Mouse (Mus musculus) small intestine, adult 2 months (tissue): Measurements from ENCODE around the gene St6galnac3. TPM values are rescaled to one million over a fixed set of nuclear protein-coding genes. Genes with fewer than 3 reads are reported as not detected.

Experiments used
- H3K27ac ChIP-seq: fragments of 200-500 bp; 2 replicates; pipeline ENCODE4 v1.5.1; 2012; ENCODE audit warnings: low read depth, low read length, control low read depth, inconsistent platforms; ENCODE audit not compliant: insufficient read depth
- H3K27me3 ChIP-seq: fragments of 200-500 bp; 2 replicates; pipeline ENCODE4 v1.6.1; 2012; ENCODE audit warnings: mild to moderate bottlenecking, moderate library complexity, low read length, inconsistent platforms; ENCODE audit not compliant: control insufficient read depth, insufficient read depth
- H3K36me3 ChIP-seq: fragments of 200-500 bp; 2 replicates; pipeline ENCODE4 v1.6.1; 2012; ENCODE audit warnings: mild to moderate bottlenecking, low read length, control low read depth, inconsistent platforms; ENCODE audit not compliant: control insufficient read depth, insufficient read depth
- H3K4me1 ChIP-seq: fragments of 200-500 bp; 2 replicates; pipeline ENCODE4 v1.6.1; 2012; ENCODE audit warnings: low read length, inconsistent platforms, mixed read lengths; ENCODE audit not compliant: control insufficient read depth, insufficient read depth, insufficient read length
- H3K4me3 ChIP-seq: fragments of 200-500 bp; 2 replicates; pipeline ENCODE4 v1.5.1; 2012; ENCODE audit warnings: low read depth, mild to moderate bottlenecking, control low read depth, inconsistent platforms, low read length, moderate library complexity
- CTCF ChIP-seq: fragments of 200-500 bp; IDR thresholded peaks from 2 replicates; pipeline ENCODE4 v1.5.1; 2012; ENCODE audit warnings: low read depth, mild to moderate bottlenecking, control low read depth, inconsistent platforms, low read length, moderate library complexity, mixed read lengths; ENCODE audit not compliant: insufficient replicate concordance, insufficient read length; ENCODE audit errors: extremely low read depth
- POLR2A ChIP-seq: fragments of 200-500 bp; IDR thresholded peaks from 2 replicates; pipeline ENCODE4 v1.6.1; 2012; ENCODE audit warnings: low read depth, mild to moderate bottlenecking, control low read depth, inconsistent platforms, low read length, moderate library complexity
- WGBS: fragments of 180-500 bp; shearing (Covaris S2); methylation state at CpG from one replicate; pipeline ENCODE4 v1.1.7; 2018; 5-methylcytosine and 5-hydroxymethylcytosine counted together
- polyA plus RNA-seq: library from polyadenylated mRNA; depleted of rRNA; stranded (reverse); fragments of >200 nt; gene quantifications from 2 replicates; pipeline ENCODE4 v1.2.3, GENCODE M21; 2012

The St6galnac3 gene
- polyA plus RNA-seq, 1 experiment = 1.1 TPM

DNA sequence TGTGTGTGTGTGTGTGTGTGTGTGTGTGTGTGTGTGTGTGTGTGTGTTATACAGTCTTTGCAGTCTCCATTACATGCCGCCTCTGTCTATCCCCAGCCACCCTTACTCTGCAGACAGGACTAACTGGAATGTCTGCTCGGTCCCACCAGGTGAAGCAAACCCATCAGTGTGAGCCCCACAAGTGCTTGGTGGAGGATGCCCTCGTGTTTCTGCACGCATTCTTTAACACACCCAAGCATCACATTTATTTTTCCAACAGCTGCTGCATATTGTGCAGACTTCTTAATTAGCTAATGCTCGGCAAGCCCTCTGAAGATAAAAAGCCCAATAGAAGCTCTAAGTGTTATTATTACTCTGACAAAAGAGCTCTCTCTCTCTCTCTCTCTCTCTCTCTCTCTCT, 268.7 kb downstream of the St6galnac3 start:
- Histone ChIP-seq H3K4me3 (no peak overlapping the region), H3K4me1 (no peaks in the 10 kb centered on the region), H3K36me3 (no peaks in the 10 kb centered on the region), H3K27ac (no peak overlapping the region), H3K27me3 (no peaks in the 10 kb centered on the region)
- TF ChIP-seq CTCF = no peak
- no peak for TF ChIP-seq POLR2A
- WGBS = 76% methylated on average over 5 of the region's 5 CpGs

DNA sequence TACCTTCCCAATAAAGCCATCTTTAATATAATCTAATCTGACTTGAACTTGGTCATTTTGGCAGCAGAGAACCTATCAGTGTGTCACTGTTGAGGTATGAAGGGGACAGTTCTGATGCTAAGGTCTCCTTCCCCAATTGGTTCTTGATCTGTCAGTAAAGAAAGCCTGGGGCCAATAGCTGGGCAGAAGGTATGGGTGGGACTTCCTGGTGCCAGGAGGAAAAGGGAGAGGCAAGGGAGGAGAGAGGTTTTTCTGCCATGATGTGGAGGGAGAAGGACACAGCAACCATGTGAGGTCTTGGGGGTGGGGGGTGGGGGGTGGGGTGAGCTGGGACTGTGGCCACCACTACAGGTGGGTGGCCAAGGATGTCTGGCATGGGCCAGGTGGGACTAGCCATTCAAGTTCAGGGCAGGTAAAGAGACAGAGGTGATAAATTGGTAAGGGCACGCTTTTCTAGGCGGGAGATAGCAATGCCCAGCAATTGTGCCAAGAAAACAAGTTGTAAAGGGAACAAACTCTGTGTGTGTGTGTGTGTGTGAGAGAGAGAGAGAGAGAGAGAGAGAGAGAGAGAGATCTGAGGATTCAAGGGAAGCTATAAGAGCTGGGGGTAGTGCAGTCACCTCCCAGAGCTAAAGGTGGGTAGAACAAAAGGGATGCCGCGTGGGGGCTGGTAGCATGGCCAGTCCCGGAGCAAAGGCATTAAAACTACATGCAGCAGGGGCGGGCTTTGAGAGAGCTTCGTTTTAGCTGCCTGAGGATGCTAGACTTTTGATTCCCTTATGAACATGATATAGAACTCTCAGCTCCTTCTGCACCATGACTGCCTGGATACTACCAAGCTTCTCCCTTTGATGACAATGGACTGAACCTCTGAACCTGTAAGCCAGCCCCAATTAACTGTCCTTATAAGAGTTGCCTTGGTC, 271.6 kb downstream of the St6galnac3 start:
- Histone ChIP-seq H3K4me3 (no peak overlapping the region), H3K27me3 (no peaks in the 10 kb centered on the region), H3K36me3 (no peaks in the 10 kb centered on the region), H3K27ac (no peak overlapping the region), H3K4me1 (no peaks in the 10 kb centered on the region)
- TF ChIP-seq POLR2A (no peak), CTCF (no peak)
- WGBS = 88% methylated on average over 7 of the region's 7 CpGs

DNA sequence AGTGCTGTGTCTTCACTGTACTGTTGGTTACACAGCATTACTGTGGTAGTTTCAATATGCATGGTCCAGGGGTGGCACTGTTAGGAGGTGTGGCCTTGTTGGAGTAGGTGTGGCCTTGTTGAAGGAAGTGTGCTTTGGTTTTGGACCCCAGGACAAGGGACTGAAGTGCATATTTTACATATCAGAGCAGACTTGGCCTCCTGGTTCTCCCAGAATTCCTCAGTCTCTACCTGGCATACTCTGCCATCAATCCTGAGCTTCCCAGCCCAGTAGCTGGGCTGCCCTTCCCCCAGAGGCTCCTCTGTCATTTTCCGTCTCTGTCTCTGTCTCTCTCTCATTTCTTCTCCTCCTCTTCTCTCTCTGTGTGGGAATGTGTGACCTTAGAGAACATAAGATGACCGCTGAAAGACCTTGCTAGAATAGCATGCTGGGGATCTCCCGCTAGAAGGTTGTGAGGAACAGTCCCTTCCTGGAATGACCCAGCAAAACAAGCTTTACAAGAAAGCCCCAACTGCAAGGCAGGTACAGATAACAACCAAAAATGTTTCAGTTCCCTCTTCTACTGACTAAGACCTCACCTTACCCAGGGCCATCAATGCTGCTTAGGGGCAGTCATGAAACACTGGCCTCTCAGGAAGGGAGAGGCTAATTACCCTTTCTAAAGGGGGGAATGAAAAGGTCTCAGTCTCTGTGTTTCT, 272.5 kb downstream of the St6galnac3 start:
- 91% methylated on average over 3 of the region's 3 CpGs for whole genome bisulfite sequencing
- Histone ChIP-seq H3K27me3 (no peaks in the 10 kb centered on the region), H3K4me3 (no peak overlapping the region), H3K4me1 (no peaks in the 10 kb centered on the region), H3K27ac (no peak overlapping the region), H3K36me3 (no peaks in the 10 kb centered on the region)
- TF ChIP-seq CTCF (no peak), POLR2A (no peak)

GRCm38 (mm10) chr3:153441329-153441728, 283.6 kb downstream of the St6galnac3 start:
- no peak overlapping the region for H3K4me3 ChIP-seq
- no peak overlapping the region for H3K27ac ChIP-seq
- H3K4me1 ChIP-seq = no peaks in the 10 kb centered on the region
- H3K36me3 ChIP-seq = no peaks in the 10 kb centered on the region
- TF ChIP-seq POLR2A (no peak), CTCF (no peak)
- WGBS = 81% methylated on average over 9 of the region's 9 CpGs
- H3K27me3 ChIP-seq = no peaks in the 10 kb centered on the region

- TF ChIP-seq POLR2A (no peak), CTCF (no peak)
- 87% methylated on average over 17 of the region's 17 CpGs for WGBS
- Histone ChIP-seq H3K4me1 (no peaks in the 10 kb centered on the region), H3K27me3 (no peaks in the 10 kb centered on the region), H3K36me3 (no peaks in the 10 kb centered on the region), H3K4me3 (no peak overlapping the region), H3K27ac (no peak overlapping the region)
Observed at GRCm38 (mm10) chr3:153436076-153437021, 288.6 kb downstream of the St6galnac3 start.

DNA sequence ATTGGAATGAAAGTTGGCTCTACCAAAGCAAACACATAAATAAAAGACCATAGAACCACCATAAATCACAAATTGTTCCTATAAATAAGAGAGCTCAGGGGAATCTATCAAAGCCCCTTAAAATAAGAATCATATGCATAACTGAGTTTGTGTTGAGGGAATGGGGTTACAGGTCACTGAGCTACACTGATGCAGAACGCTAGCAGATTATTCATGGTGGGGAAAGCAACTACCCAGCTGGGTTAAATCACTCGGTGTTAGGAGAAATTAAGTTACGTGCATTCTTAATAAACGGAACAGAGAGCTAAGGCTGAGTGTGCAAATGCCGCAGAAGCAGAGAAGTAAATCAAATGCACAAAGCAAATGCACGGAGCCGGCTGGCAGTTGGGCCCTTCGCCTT, 292.0 kb downstream of the St6galnac3 start:
- Histone ChIP-seq H3K27ac (no peak overlapping the region), H3K27me3 (no peaks in the 10 kb centered on the region), H3K4me1 (no peaks in the 10 kb centered on the region), H3K36me3 (no peaks in the 10 kb centered on the region), H3K4me3 (no peak overlapping the region)
- TF ChIP-seq CTCF (no peak), POLR2A (no peak)
- WGBS = 89% methylated on average over 8 of the region's 8 CpGs
